Mouse (Mus musculus) limb, embryonic 12.5 days (tissue): ENCODE data around the gene Gm20905. TPM values are rescaled to one million over a fixed set of nuclear protein-coding genes. Genes with fewer than 3 reads are reported as not detected.
"Not testable (repeated sequence)": the region's sequence is repeated elsewhere in the genome, so short reads cannot be mapped to it uniquely, and the experiment has no call there.

Experiments
- ATAC-seq: fragments of 200-750 bp; cut with Nextera tagmentation; 2 replicates; pipeline ENCODE4 v1.8.0; 2017; ENCODE audit warnings: low read depth, moderate TSS enrichment; ENCODE audit not compliant: insufficient number of reproducible peaks, insufficient read depth, low FRiP score, low TSS enrichment
- H3K27ac ChIP-seq: fragments of 300-500 bp; sonication (generic); 2 replicates; pipeline ENCODE4 v1.5.1; 2016; ENCODE audit warnings: mild to moderate bottlenecking, moderate library complexity
- H3K27me3 ChIP-seq: fragments of 300-500 bp; sonication (generic); 2 replicates; pipeline ENCODE4 v1.6.1; 2016; ENCODE audit warnings: mild to moderate bottlenecking, moderate library complexity
- H3K36me3 ChIP-seq: fragments of 300-500 bp; sonication (generic); 2 replicates; pipeline ENCODE4 v1.6.1; 2016; ENCODE audit warnings: mild to moderate bottlenecking, moderate library complexity
- H3K4me1 ChIP-seq: fragments of 300-500 bp; sonication (generic); replicated peaks from 2 replicates; pipeline ENCODE4 v1.6.1; 2016
- H3K4me2 ChIP-seq: fragments of 300-500 bp; sonication (generic); 2 replicates; pipeline ENCODE4 v1.6.1; 2016; ENCODE audit warnings: mild to moderate bottlenecking, moderate library complexity
- H3K4me3 ChIP-seq: fragments of 300-500 bp; sonication (generic); replicated peaks from 2 replicates; pipeline ENCODE4 v1.5.1; 2016; ENCODE audit warnings: mild to moderate bottlenecking
- H3K9ac ChIP-seq: fragments of 300-500 bp; sonication (generic); replicated peaks from 2 replicates; pipeline ENCODE4 v1.6.1; 2016; ENCODE audit warnings: mild to moderate bottlenecking, moderate library complexity
- H3K9me3 ChIP-seq: fragments of 300-500 bp; sonication (generic); 2 replicates; pipeline ENCODE4 v1.6.1; 2016; ENCODE audit warnings: mild to moderate bottlenecking, moderate library complexity
- WGBS: fragments of 180-500 bp; shearing (Covaris S2); methylation state at CpG from one replicate; pipeline ENCODE4 v1.1.7; 2016; 5-methylcytosine and 5-hydroxymethylcytosine counted together
- polyA plus RNA-seq: library from polyadenylated mRNA; unstranded; fragments of >200 nt; fragmentation: Nextera tagmentation; extraction: Ambion mirVana; gene quantifications from 2 replicates; pipeline ENCODE4 v1.2.1, GENCODE M21; 2016

Gene Gm20905
- polyA plus RNA-seq: not detected in 2 replicates

DNA sequence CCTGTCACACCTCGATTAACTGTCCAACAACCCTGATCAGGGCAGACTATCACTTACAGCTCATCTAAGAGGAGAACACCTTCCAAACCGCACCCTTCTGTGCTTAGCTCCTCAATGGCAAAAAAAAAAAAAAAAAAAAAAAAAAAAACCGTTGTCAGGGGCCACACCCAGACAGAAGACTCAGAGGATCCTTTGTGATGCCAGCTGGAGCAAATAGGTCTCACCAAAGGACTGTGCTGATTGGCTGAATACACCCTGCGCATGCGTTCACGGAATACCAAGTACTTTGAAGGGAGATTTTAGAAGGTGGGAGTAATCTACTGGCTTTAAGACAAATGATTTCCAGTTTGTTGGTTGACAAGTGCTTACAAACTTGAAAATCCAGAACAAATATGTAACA is at the start of gene Gm20905:
Gm20905 (minus strand) TSS at position 101 of the 400 bp plus-strand sequence.
- not testable (repeated sequence) for H3K36me3 ChIP-seq, H3K4me1 ChIP-seq, H3K27ac ChIP-seq, H3K4me2 ChIP-seq, H3K27me3 ChIP-seq, H3K9me3 ChIP-seq, ATAC-seq, H3K4me3 ChIP-seq, H3K9ac ChIP-seq
- WGBS: no CpG with 5 or more reads among the region's 6 CpGs
